Mouse (Mus musculus): ENCODE measurements around the gene Trpm5. TPM values are rescaled to one million over a fixed set of nuclear protein-coding genes. Genes with fewer than 3 reads are reported as not detected.

The Trpm5 gene
- polyA plus RNA-seq, 1 experiment from 2014 or later, result 0.43 TPM

GRCm38 (mm10) chr7:143021356-143022164, 72.9 kb downstream of the Trpm5 start:
- Histone ChIP-seq H3K9me3 (replicated peaks) (no peaks in the 10 kb centered on the region), H3K4me2 (no peak overlapping the region), H3K4me1 (replicated peaks) (peaks cover 12% of the 10 kb centered on the region), H3K27ac (replicated peaks) (no peak overlapping the region), H3K27me3 (no peaks in the 10 kb centered on the region), H3K36me3 (replicated peaks) (no peaks in the 10 kb centered on the region), H3K9ac (no peak overlapping the region), H3K4me3 (replicated peaks) (no peak overlapping the region)
- ATAC-seq (ENCODE audit: insufficient read depth), result no peak
- whole genome bisulfite sequencing (ENCODE audit: insufficient replicate concordance), result 40% methylated on average over 5 of the region's 5 CpGs

DNA sequence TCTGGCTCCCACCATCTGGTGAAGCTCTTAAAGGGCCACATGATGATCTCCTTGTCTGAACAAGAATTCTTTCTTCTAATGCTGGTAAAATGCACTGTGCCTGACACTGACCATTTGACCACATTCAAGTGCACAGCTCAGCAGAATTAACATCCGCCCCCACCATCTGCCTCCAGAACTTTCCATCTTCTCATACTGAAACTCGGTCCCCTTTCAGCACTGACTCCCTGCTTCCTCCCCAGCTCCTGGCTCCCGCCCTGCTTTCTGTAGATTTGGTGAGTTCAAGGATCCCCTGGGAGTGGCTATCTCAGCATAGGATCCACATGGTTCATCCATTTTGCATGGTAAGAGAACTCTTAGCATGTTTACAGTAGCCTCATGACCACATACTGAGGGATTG, 73.7 kb downstream of the Trpm5 start:
- H3K27ac ChIP-seq (replicated peaks), result no peak overlapping the region
- no peak for ATAC-seq (ENCODE audit: insufficient read depth)

DNA sequence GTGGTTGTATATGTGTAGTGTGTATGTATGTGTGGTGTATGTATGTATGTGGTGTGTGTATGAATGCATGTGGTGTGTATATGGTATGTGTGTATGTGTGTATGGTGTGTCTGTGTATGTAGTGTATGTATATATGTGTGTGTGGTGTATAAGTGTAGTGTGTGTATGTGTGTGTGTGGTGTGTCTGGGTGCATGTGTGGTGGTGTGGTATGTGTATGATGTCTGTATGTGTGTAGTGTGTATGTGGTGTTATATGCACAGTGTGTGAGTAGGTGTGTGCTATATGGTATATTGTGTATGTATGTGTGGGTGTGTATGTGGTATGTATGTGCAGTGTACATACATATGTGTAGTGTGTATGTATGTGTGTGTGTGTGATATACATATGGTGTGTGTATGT, 74.4 kb downstream of the Trpm5 start:
- H3K4me3 ChIP-seq (replicated peaks), result no peak overlapping the region
- ATAC-seq (ENCODE audit: insufficient read depth), result no peak
- H3K27ac ChIP-seq (replicated peaks), result no peak overlapping the region
- no peak overlapping the region for H3K4me2 ChIP-seq
- peaks cover 26% of the 10 kb centered on the region for H3K4me1 ChIP-seq (replicated peaks)
- H3K9ac ChIP-seq, result no peak overlapping the region
- H3K36me3 ChIP-seq (replicated peaks), result no peaks in the 10 kb centered on the region
- H3K27me3 ChIP-seq, result no peaks in the 10 kb centered on the region
- no peaks in the 10 kb centered on the region for H3K9me3 ChIP-seq (replicated peaks)

More for the DNA sequence above, 73.7 kb downstream of the Trpm5 start:
- Histone ChIP-seq H3K9ac (no peak overlapping the region), H3K4me2 (no peak overlapping the region), H3K9me3 (replicated peaks) (no peaks in the 10 kb centered on the region), H3K36me3 (replicated peaks) (no peaks in the 10 kb centered on the region), H3K4me3 (replicated peaks) (no peak overlapping the region), H3K27me3 (no peaks in the 10 kb centered on the region), H3K4me1 (replicated peaks) (peaks cover 19% of the 10 kb centered on the region)
- WGBS (ENCODE audit: insufficient replicate concordance), result 74% methylated on average over 3 of the region's 3 CpGs

Other genes with a start within 250 kb of the Trpm5 start
- 0.09 and 0.16 TPM in 2 replicates for gene Th, start 163.5 kb downstream of the Trpm5 start, polyA plus RNA-seq (2015; fragmentation: Nextera tagmentation; extraction: Ambion mirVana)
- gene Ascl2, start 125.4 kb downstream of the Trpm5 start, polyA plus RNA-seq (2015; fragmentation: Nextera tagmentation; extraction: Ambion mirVana), result 0.25 and 0.44 TPM in 2 replicates
- 80.3 and 82.2 TPM in 2 replicates for gene Tspan32, start 89.6 kb downstream of the Trpm5 start, polyA plus RNA-seq (2015; fragmentation: Nextera tagmentation; extraction: Ambion mirVana)
- 132 and 141 TPM in 2 replicates for gene Cd81, start 41.9 kb downstream of the Trpm5 start, polyA plus RNA-seq (2015; fragmentation: Nextera tagmentation; extraction: Ambion mirVana)
- gene Tssc4, start 25.4 kb downstream of the Trpm5 start, polyA plus RNA-seq (2015; fragmentation: Nextera tagmentation; extraction: Ambion mirVana), result 38.5 and 44.2 TPM in 2 replicates
- 0.31 and 0.91 TPM in 2 replicates for gene Kcnq1, start 11.7 kb upstream of the Trpm5 start, polyA plus RNA-seq (2015; fragmentation: Nextera tagmentation; extraction: Ambion mirVana)